Mouse (Mus musculus) erythroid progenitor cell, adult 5-6 weeks (primary cell): Measurements from ENCODE around the gene Socs1. TPM values are rescaled to one million over a fixed set of nuclear protein-coding genes. Genes with fewer than 3 reads are reported as not detected.
A peak's percentile ranks its signal among the peaks of the same experiment; 100 is the strongest.
"Not testable (repeated sequence)": the region's sequence is repeated elsewhere in the genome, so short reads cannot be mapped to it uniquely, and the experiment has no call there.

Experiments
- ATAC-seq: replicated peaks from 2 replicates; pipeline ENCODE4 v1.8.0; 2016; ENCODE audit warnings: moderate number of reproducible peaks, mild to moderate bottlenecking, moderate TSS enrichment, inconsistent platforms; ENCODE audit not compliant: poor library complexity, low FRiP score, severe bottlenecking
- total RNA-seq, 2 experiments: library from RNA; stranded (forward) in 1 of 2; stranded (reverse) in 1 of 2; fragments of 150-400 nt in 1 of 2; fragments of 186-747, 209-891 nt in 1 of 2; gene quantifications; 2 replicates each; pipeline versions ENCODE4 v1.2.3 to v1.2.4; 2015 to 2017; ENCODE audit warnings: low replicate concordance in 2 of 2

Gene Socs1
- total RNA-seq (2015; ENCODE audit: low replicate concordance) (0.72 TPM in 1 of 2 replicates, not detected in the other), total RNA-seq (2017; ENCODE audit: low replicate concordance) (0.08 and 1.0 TPM in 2 replicates)

GRCm38 (mm10) chr16:10785371-10786231, at the start of gene Socs1:
TSS of gene Socs1 (minus strand) at chr16:10785536.
- ATAC-seq: peak; percentile 70

DNA sequence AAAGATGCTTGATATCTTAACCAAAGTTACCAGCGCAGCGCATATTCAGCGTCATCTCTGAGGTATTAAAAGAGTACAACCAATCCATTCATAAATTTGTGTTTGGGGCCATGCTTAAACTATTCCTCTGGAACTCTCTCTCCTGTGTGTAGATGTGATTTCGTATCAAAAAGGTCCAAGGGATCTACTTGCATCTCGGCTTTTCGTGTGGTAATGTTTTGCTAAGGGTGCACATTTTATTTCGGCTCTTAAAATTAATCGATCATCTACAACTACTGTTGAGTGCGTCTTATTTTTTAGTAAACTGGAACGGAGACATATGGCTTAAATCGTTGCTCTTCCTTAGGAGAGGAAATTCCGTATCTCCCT, 49.2 kb upstream of the Socs1 start:
- 0 out of 2 replicates have a peak, but pooled peaks have one; percentile 25 for ATAC-seq

- ATAC-seq: no peak
Measured at GRCm38 (mm10) chr16:10828461-10828805, 43.1 kb upstream of the Socs1 start.

GRCm38 (mm10) chr16:10827766-10828460, 42.6 kb upstream of the Socs1 start:
- ATAC-seq: no peak

- no peak for ATAC-seq
Measured at GRCm38 (mm10) chr16:10827269-10827668, 41.9 kb upstream of the Socs1 start.

DNA sequence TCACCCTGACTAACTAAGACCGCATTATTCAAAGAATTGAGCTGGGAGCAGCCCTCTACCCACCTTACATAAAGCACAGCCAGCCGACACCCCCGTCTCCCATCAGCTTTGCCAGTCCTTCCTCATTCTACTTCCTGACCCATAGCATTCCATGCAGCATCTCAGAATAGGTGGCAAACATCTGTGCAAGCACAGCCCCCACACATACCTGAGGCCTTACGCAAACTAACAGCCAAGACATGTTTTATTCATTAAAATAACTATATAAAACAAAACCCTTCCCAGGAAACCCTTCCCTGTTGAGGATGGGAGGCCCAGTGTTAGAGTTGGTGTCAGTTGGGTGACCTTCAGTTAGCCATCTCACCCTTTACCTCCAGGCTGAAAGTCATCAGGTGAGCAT, 40.5 kb upstream of the Socs1 start:
- no peak for ATAC-seq

DNA sequence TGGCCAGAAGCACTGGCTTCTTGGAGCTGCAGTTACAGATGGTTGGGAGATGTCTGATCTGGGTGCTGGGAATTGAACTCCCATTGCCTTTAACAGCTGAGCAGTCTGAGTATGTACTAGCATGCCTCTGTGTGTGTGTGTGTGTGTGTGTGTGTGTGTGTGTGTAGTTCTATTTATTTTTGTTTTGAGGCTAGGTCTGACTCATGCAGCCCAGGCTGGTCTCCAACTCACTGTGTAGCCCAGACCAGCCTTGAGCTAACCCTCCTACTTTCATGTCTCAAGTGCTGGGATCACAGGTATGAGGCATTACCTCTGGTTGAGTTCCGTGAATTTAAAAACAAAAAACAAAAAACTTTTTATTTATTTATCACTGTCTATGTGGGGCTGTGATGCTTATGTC, 39.2 kb upstream of the Socs1 start:
- ATAC-seq: no peak

DNA sequence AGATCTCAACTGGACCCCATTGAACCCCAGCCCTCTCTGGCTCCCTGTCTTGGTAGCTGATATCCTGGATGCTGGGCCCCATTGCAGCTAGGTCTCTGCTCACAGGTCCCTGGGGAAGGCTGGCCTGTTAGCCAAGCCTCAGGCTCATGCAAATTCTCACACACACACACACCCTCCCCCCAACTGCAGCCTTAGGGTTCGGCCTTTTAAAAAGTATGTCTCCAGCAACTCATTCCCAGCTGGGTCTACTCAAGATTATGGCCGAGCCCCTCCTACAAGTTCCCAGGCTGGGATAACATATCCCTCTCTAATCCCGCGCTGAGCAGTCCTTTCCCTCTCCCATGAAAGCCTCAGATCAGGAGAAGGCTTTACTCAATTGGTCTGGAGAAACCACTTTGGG, 36.1 kb upstream of the Socs1 start:
- ATAC-seq: no peak

DNA sequence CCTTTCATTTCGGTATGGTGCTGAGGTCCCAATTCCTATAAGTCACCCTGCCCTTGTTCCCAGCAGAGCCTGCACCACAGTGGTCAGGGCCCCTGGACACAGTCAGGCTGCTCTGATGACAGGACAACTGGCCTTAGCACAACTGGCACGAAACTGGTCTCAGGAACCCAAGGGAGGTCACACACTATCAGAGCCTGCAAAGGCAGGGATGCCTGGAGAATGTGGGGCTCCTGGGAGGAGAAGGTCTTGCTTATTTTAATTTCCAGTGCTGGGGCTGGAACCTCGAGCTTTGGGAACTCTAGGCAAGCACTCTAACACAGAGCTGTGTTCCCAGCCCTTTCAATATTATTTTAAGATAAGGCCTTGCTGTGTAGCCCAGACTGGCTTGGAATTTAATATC, 34.6 kb upstream of the Socs1 start:
- no peak for ATAC-seq

GRCm38 (mm10) chr16:10818579-10819135, 33.3 kb upstream of the Socs1 start:
- ATAC-seq: no peak

GRCm38 (mm10) chr16:10814864-10815263, 29.5 kb upstream of the Socs1 start:
- no peak for ATAC-seq

DNA sequence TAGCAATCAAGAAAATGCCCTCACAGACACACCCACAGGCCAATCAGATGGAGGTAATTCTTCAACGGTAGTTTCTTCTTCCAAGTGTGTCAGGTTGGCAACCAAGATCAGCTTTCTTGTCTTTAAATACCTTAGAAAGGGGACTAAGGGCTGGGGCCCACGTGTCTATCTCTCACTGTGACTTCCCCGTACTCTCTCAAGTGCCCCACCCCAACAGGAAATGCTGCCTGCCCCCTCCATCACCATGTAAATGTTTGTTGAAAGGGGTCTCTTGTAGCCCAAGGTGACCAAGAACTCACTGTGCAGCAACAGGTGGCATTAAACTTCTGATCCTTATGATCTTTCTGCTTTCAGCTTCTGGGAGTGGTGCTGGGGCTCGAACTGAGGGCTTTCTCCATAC, 28.4 kb upstream of the Socs1 start:
- no peak for ATAC-seq

DNA sequence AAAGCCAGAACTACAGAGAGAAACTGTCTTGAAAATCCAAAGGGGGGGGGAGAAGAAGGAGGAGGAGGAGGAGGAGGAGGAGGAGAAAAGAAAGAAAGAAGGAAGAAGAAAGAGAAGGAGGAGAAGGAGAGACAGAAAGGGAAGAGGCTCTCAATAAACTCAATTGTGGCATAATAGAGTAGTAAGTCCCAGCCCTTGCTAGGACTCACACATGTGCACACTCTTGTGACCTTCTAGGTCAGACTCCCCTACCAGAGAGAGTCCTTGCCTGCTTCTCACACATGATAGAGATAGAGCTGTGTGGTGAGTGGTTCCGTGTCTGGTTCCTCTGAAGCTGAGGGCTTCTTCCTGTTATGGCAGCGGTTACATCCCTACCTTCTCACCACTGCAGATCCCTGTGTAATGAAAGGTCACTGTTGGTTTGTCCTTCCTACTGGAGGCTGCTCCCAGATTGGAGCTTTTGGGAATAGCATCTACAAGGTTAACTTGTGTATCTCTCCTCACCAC, 27.6 kb upstream of the Socs1 start, which contains the start of gene Gm11172:
Gene Gm11172 (plus strand): TSS at position 51 of the 507 bp plus-strand sequence.
- ATAC-seq: no peak

- ATAC-seq: no peak
Measured at GRCm38 (mm10) chr16:10810376-10810775, 25.0 kb upstream of the Socs1 start.

DNA sequence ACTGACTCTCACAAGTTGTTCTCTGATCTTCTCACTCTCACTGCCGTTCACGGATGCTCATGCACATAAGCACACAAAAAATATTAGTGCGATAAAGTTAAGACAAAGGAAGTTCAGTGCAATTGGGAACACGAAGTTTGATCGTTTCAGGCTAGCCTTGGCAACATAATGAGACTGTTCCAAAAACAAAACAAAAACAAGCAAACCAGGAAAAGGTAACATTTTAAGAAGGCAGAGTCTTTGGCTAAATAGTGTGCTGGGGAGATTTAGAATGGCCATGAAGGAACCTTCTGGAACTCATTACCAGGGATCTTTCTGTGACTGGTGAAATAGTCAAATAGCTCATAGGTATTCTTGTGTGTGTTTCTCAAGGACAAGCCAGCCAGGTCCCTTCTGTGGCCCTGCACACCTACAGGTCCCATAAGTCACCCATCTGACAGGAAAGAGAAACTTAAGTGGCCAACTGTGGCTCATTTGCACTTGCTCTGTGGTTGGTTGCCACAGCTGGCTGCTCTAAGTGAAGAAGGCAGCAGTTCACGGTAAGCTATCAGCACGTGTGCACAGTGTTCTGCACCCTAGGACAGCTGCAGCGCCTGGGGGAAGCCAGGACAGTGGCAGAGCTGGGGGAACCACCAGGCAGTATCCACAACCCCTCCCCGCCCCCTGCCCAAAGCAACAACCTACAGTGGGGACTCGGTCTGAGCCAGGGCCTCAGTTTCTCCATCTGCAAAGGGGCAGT, 20.6 kb upstream of the Socs1 start, which contains the start of gene Prm1:
Gene Prm1 (minus strand): TSS at position 51 of the 739 bp plus-strand sequence.
- ATAC-seq: no peak

GRCm38 (mm10) chr16:10802420-10802819, 17.1 kb upstream of the Socs1 start:
- ATAC-seq: not testable (repeated sequence)

GRCm38 (mm10) chr16:10796034-10796433, 10.7 kb upstream of the Socs1 start, which contains the start of gene Prm2:
TSS of gene Prm2 (minus strand) at chr16:10796134.
- ATAC-seq: no peak

DNA sequence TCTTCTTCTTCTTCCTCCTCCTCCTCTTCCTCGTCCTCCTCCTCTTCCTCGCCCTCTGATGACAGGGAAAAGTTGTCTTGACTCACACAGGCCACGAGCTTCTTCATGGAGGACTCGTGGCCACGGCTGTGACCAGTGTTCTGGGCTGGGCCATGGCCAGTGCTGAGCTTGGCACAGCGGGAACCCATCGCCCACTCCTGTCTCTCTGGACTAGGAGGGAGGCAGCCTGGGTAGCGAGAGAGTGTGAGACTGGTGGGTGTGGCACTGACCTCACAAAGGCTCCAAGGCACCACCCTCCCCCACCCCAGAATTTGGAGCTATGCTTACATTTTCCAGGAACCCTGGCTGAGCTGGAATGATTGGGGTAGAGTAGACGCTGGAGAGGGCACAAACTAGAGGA, 5.4 kb upstream of the Socs1 start, which contains the start of gene Prm3:
Gene Prm3 (minus strand): TSS at position 213 of the 400 bp plus-strand sequence.
- no peak for ATAC-seq

DNA sequence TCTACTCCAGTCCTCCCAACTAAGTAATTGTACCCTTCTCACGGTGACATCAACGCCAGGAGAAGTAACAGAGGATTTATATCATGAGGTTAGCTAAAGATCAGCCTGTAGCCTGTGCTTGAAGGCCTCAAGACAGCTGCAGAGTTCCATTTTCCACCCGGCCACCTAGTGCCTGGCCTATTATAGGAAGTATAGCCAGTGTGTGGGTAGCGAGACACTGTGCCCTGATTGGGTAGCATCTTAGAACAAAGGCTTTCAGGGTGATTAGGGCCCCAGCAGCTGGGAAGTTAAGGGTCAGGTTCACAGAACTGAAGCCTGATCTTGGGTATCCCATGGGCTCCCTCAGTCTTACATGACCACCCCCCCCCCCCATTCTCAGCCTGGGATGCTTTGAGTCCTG, 3.5 kb upstream of the Socs1 start:
- ATAC-seq: no peak

- ATAC-seq: no peak
Measured at GRCm38 (mm10) chr16:10788271-10788670, 2.9 kb upstream of the Socs1 start, which contains the start of gene Tnp2. TSS of gene Tnp2 (minus strand) at chr16:10788660.
